Mouse (Mus musculus) cerebellum, adult 9-11 months (tissue): ENCODE results near the gene Stard5.

Experiments
- DNase-seq: peaks from one replicate; pipeline ENCODE4 v3.0.0; 2022

Gene Stard5

DNA sequence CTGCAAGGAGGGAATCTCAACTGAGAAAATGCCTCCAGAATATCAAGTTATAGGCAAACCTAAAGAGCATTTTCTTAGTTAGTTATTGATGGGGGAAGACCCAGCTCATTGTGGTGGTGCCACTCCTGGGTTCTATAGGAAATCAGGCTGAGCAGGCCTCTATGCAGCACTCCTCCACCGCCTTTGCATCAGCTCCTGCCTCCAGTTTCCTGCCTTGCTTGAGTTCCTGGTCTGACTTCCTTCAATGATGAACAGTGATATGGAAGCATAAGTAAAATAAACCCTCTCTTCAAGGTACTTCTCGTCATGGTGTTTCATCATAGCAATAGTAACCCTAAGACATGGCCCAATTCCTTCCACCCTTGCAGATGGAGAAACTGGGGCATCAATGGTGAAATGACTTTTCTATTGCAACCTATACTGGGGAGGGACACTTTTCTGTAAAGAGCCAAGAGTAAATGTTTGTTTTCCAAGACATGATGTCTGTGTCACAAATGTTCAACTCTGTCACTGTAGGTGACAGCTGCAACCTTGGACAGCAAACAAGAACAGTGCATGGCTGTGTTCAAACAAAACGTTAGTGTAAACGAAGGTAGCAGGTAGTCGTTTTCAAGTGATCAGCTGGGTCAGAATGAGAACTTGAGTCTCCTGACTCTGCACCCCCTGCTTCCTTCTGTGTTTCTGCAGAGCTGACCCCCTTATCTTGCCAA, 36.3 kb downstream of the Stard5 start:
- DNase-seq = no peak

DNA sequence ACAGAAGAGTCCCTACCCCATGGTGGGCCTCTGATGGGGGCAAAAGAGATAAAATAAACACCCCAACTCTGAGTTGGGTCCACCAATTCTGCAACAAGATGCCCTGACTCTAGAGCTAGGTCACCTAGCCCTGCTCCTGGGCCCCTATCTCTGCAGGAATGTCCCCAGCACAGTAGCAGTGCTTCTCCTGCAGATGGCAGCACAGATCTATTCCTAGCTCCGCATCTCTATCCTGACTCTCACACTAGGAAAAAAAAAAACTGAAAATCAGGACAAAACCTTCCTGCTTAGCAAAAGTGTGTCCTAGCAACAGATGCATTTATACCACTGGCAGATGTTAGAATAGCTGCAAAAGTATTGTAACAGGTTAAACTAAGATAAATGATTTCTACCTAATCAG, 37.0 kb downstream of the Stard5 start:
- DNase-seq = peak; percentile 62

DNA sequence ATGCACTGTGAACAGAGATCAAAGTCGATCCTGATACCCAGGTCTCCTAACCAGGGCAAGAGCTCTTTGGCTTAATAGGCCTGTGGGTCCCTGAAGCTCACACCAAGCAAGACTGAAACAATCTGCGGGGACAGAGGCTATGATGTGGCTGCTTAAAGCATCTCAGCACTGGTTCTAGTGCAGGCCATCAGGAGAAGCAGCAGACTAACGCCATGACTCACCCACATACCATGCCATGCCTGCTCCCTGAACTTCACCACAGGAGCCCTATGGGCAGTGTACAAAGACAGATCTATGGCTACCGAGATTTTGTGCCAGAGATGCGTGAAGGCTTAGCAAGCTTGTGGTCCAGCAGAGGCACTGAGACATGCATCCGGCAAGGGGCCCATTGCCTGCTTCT, 39.8 kb downstream of the Stard5 start:
- no peak for DNase-seq

DNA sequence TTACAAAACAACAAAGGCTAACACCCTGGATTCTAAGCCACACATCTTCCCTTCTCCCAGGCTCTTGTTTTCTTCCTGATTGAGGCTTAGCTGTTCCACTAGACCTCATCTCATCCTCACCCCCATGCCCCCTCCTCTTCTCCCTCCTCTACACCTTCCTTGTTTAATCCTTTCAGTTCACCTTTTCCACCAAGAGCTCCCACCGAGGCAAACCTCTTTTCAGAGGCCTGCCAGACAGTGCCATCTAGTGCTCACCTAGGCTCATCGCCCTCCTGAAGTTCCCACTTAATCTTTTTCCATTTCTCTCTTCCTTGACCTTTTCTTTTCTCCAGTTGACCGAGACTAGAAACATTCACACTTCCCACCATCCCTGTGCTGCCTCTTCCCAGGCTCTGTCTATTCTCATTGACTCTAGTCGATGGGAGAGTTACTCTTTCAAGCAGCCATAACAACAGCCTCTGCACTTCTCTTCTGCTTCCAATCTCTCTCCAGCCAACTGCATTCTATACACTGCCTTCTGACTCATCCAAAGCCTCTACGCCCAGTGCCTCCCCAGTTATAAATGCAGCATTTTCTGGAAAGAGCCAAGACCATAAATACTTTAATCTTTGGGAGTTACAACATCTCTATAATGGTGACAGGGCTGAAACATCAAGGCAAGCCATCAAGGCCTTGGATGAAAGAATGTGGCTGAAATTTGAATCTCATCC, 43.9 kb downstream of the Stard5 start:
- DNase-seq = no peak

DNA sequence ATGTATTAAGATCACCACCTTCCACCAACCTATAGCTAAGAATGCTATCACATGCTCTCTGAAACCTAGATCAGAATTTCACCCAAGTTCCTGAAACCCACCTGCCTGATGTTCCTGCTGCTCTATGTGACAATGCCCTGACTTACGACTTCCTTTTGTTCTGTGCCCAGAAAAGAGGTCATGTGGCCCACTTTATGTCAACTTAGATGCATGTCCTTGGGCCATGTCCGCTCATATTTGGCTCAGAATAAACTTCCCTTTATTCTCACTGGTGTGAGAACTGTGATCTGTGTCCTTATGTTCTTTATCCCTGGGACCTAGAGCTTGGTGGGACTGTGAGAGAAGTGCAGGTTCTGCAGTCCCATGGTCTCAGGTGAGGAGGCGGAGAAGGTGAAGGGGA, 45.5 kb downstream of the Stard5 start:
- DNase-seq = no peak

DNA sequence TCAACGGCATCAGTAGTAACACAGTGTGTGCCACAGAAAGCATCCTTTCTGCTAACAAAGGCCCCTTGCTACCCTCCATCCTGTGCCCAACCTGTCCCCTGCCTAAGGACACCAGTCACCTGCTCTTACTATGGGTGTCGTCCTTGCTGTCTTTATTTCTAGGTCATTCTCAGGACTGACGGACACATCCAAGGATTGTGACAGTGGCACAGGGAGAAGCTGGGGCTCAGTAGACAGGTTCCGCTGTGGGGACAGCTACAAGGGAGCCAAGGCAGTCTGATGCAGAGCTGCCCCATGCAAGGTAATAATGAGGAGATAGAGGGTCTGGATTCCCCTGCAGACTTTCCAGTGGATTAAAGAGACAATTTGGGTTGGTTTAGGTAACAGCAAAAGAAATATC, 46.7 kb downstream of the Stard5 start:
- DNase-seq = no peak

DNA sequence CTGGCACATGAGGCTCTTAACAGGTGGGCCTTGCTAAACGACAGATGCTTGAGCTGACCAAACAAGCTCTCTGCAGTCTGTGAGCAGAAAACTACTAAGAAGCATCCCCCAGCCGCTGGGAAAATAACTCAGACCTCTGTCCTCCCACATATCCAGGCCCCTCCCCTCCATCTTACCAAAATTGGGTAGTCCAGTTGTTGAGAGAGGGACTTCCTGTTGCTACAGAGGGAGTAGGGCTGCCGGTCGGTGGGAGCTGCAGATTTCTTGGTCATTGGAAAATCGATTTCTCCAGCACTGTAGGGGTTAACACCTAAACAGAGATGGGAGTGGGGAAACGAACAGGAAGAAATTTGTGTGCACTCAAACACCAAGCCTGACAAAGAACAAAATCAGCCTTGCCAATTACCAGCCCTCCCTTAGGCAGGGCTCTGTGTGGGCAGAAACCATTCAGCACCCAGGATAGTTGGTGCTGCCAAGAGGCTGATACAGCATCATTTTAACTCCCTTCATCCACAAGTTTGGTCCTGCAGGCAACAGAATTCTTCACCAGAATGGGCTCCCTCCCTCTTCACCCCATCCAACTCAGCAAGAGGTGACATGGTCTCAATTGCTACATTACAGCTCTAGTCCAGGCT, 51.0 kb downstream of the Stard5 start:
- no peak for DNase-seq

DNA sequence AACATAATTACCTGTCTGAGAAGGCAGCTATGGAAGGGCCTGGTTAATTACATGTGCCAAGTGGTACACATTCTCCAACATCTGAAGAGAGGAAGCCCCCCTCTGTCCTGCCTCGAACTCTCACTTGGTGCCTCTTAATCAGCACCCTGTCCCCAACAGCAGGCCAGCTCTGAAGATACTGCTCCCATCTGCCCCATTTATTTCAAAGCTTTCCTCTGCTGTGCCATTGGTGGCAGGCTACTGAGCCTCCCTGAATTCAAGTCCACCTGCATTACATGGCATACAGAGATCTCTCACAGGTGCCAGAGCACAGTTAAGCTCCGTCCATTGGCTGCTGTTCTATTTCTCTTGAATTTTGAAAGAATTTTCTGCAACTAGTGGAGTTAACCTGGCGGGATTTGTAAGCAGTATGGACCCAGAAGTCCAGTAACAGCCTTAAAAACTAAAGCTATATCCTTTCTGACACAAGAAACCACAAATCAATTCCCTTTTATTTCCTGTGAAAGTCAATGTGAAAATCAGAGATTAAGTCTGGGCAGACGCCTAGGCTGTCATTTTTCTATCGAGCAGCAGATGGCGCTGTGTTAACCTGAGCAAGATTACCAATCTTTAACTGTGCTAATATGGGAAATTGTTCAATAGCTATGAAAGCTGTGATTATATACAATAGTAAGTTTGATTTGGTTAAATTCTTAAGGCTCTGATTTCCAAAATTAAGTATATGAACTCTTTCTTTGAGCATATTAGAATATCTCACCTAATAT, 63.9 kb downstream of the Stard5 start:
- peak; percentile 8 for DNase-seq

DNA sequence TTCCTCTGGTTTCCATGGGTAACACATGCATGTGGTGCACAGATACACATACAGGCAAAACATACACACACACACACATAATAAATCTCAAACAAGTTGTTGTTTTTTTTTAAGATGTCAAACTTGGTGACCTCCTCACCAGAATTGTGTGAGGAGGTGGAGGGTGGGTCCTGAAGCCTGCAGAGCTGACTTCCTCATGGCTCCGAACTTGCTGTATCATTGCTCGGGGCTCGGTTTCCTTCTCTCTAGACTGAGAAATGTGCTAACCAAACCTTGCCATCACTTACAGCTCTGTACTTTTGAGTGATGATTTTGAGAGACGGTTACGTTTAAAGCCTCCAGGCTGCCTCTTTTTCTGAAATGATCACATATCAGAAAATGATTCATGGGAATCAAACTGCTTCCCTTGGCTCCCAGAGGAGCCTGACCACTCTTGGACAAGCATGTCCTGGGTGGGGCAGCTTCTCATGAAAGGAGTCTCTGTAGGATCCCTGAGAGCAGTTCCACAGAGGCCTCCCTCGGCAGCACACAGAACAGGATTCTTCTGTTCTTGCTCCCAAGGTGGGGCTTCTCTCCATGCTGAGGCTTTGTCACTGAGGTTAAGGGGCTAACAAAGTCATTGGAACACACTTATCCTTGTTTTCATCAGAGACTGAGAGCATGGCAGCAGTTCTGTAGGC, 67.4 kb downstream of the Stard5 start:
- DNase-seq = peak; percentile 3
